Mouse (Mus musculus): ENCODE data around the gene Stoml2. TPM values are rescaled to one million over a fixed set of nuclear protein-coding genes. Genes with fewer than 3 reads are reported as not detected.

Stoml2 gene
- total and polyA plus RNA-seq, 3 experiments, result 97.3 to 114 (median 101) TPM

DNA sequence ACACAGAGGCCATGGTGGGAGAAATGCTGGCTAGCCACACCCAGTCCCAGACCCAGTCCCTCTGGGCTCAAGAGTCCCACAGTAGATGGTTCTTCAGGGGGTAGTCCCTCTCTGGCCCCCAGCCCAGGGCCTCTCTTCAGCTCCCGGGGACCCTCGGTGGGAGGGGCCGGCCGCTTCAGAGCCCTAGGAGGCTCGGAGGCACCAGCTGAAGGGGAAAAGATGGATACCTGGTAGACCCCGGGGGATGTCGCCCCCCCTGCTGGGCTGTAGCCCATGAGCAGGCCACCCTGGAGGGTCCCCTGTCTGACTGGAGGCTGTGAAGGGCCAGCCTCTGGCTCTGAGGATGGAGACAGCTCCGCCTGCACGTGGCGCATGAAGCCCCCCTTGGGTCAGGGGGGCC lies 4.8 kb upstream of the Stoml2 start:
- WGBS, result 86% methylated on average over 10 of the region's 10 CpGs

DNA sequence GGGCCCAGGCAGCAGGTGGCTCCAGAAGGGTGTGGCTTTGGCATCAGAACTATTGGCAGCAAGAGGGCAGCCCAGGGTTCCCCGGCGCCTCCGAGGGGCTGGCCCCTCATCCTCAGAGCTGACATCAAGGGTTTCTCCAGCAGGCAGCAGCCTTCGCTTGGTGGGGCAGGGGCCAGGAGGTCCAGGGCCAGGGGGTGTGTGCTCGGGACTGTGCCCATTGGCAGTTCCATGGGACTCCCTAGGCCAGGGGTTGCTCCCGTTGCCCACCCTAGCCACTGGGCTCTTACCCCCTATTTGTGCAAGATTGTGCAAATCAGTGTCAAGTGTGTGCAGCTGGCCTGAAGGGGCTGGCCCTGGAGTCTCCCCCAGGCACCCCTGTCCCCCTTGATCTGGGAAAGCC lies 4.3 kb upstream of the Stoml2 start:
- 83% methylated on average over 6 of the region's 6 CpGs for WGBS
- no peak overlapping the region for H3K4me3 ChIP-seq

More for the DNA sequence above, 4.8 kb upstream of the Stoml2 start:
- TF ChIP-seq EP300 (IDR thresholded peaks at IDR 0.05; ENCODE audit: insufficient read depth, low read depth, low read length) (no peak), CTCF (IDR thresholded peaks at IDR 0.05) (no peak), POLR2A (IDR thresholded peaks at IDR 0.05; ENCODE audit: insufficient read depth, low read depth, low read length) (no peak)
- Histone ChIP-seq H3K27me3 (ENCODE audit: control insufficient read depth, insufficient read depth, low read length) (no peaks in the 10 kb centered on the region), H3K9ac (ENCODE audit: low read depth, low read length) (no peak overlapping the region), H3K36me3 (ENCODE audit: control insufficient read depth, insufficient read depth, low read length) (no peaks in the 10 kb centered on the region), H3K79me2 (replicated peaks; ENCODE audit: control insufficient read depth, insufficient read depth, low read length) (no peaks in the 10 kb centered on the region; the same call in 1 of the 2 replicates), H3K4me3 (no peak overlapping the region), H3K27ac (no peak overlapping the region), H3K4me1 (ENCODE audit: control insufficient read depth, insufficient read depth, low read length) (peaks cover 11% of the 10 kb centered on the region)
- intact Hi-C loops (cut with DNase I), result no loop called here
- DNase-seq, result no peak

DNA sequence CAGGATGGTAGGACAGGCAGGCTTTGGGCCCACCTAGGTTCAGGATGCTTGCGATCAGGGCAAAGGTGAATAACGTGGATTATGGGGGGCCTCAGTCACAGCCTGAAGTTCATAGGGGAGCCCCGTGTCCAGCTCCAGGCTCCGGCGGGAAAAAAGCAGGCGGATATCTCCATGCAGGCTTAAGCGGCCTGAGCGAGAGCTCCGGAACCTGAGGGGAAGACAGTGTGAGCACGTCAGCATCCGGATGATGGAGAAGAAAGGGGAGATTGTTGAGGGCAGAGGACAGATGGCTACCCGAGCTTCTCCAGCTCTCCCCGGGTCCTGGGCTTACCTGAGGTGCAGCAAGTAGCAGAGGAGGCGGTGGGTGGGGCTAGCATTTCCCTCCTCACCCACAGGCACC lies 2.0 kb upstream of the Stoml2 start:
- H3K4me1 ChIP-seq (ENCODE audit: control insufficient read depth, insufficient read depth, low read length), result peaks cover 5% of the 10 kb centered on the region
- H3K27me3 ChIP-seq (ENCODE audit: control insufficient read depth, insufficient read depth, low read length), result no peaks in the 10 kb centered on the region
- H3K79me2 ChIP-seq (replicated peaks; ENCODE audit: control insufficient read depth, insufficient read depth, low read length), result no peaks in the 10 kb centered on the region; the same call in 1 of the 2 replicates
- H3K4me3 ChIP-seq, result no peak overlapping the region
- TF ChIP-seq CTCF (IDR thresholded peaks at IDR 0.05), result no peak
- TF ChIP-seq POLR2A (IDR thresholded peaks at IDR 0.05; ENCODE audit: insufficient read depth, low read depth, low read length), result no peak
- TF ChIP-seq EP300 (IDR thresholded peaks at IDR 0.05; ENCODE audit: insufficient read depth, low read depth, low read length), result no peak
- no peaks in the 10 kb centered on the region for H3K36me3 ChIP-seq (ENCODE audit: control insufficient read depth, insufficient read depth, low read length)
- DNase-seq, result no peak
- intact Hi-C loops (cut with DNase I), result no loop called here
- WGBS, result 83% methylated on average over 14 of the region's 14 CpGs
- H3K27ac ChIP-seq, result no peak overlapping the region
- H3K9ac ChIP-seq (ENCODE audit: low read depth, low read length), result no peak overlapping the region

More for the DNA sequence above, 4.3 kb upstream of the Stoml2 start:
- TF ChIP-seq CTCF (IDR thresholded peaks at IDR 0.05) (no peak), POLR2A (IDR thresholded peaks at IDR 0.05; ENCODE audit: insufficient read depth, low read depth, low read length) (no peak), EP300 (IDR thresholded peaks at IDR 0.05; ENCODE audit: insufficient read depth, low read depth, low read length) (no peak)
- no peak for DNase-seq
- Histone ChIP-seq H3K27ac (no peak overlapping the region), H3K27me3 (ENCODE audit: control insufficient read depth, insufficient read depth, low read length) (no peaks in the 10 kb centered on the region), H3K79me2 (replicated peaks; ENCODE audit: control insufficient read depth, insufficient read depth, low read length) (no peaks in the 10 kb centered on the region; the same call in 1 of the 2 replicates), H3K4me1 (ENCODE audit: control insufficient read depth, insufficient read depth, low read length) (peaks cover 11% of the 10 kb centered on the region), H3K36me3 (ENCODE audit: control insufficient read depth, insufficient read depth, low read length) (no peaks in the 10 kb centered on the region), H3K9ac (ENCODE audit: low read depth, low read length) (no peak overlapping the region)
- intact Hi-C loops (cut with DNase I), result no loop called here

- TF ChIP-seq POLR2A (IDR thresholded peaks at IDR 0.05; ENCODE audit: insufficient read depth, low read depth, low read length) (no peak), EP300 (IDR thresholded peaks at IDR 0.05; ENCODE audit: insufficient read depth, low read depth, low read length) (no peak)
- Histone ChIP-seq H3K9ac (ENCODE audit: low read depth, low read length) (no peak overlapping the region), H3K27ac (no peak overlapping the region), H3K79me2 (replicated peaks; ENCODE audit: control insufficient read depth, insufficient read depth, low read length) (no peaks in the 10 kb centered on the region; the same call in 1 of the 2 replicates), H3K36me3 (ENCODE audit: control insufficient read depth, insufficient read depth, low read length) (no peaks in the 10 kb centered on the region), H3K4me1 (ENCODE audit: control insufficient read depth, insufficient read depth, low read length) (peaks cover 4% of the 10 kb centered on the region), H3K27me3 (ENCODE audit: control insufficient read depth, insufficient read depth, low read length) (no peaks in the 10 kb centered on the region), H3K4me3 (no peak overlapping the region)
- DNase-seq, result no peak
- WGBS, result 100% methylated on average over 1 of the region's 1 CpGs
- intact Hi-C loops (cut with DNase I), result no loop called here
Measured at GRCm38 (mm10) chr4:43032501-43032900, 991 bp upstream of the Stoml2 start.

- H3K4me3 ChIP-seq, result peak overlapping the region; percentile 65
- no peaks in the 10 kb centered on the region for H3K27me3 ChIP-seq (ENCODE audit: control insufficient read depth, insufficient read depth, low read length)
- no peak for DNase-seq
- TF ChIP-seq EP300 (IDR thresholded peaks at IDR 0.05; ENCODE audit: insufficient read depth, low read depth, low read length) (no peak), POLR2A (IDR thresholded peaks at IDR 0.05; ENCODE audit: insufficient read depth, low read depth, low read length) (no peak), CTCF (IDR thresholded peaks at IDR 0.05) (no peak)
- peaks cover 4% of the 10 kb centered on the region for H3K4me1 ChIP-seq (ENCODE audit: control insufficient read depth, insufficient read depth, low read length)
- 2% methylated on average over 28 of the region's 28 CpGs for WGBS
- peak overlapping the region; percentile 81 for H3K9ac ChIP-seq (ENCODE audit: low read depth, low read length)
- H3K79me2 ChIP-seq (replicated peaks; ENCODE audit: control insufficient read depth, insufficient read depth, low read length), result no peaks in the 10 kb centered on the region; the same call in 1 of the 2 replicates
- intact Hi-C loops (cut with DNase I), result no loop called here
- H3K36me3 ChIP-seq (ENCODE audit: control insufficient read depth, insufficient read depth, low read length), result no peaks in the 10 kb centered on the region
- peak overlapping the region; percentile 91 for H3K27ac ChIP-seq
Measured at GRCm38 (mm10) chr4:43030780-43031230, 705 bp downstream of the Stoml2 start.

- 59% methylated on average over 9 of the region's 9 CpGs for WGBS
- intact Hi-C loops (cut with DNase I), result no loop called here
- no peaks in the 10 kb centered on the region; the same call in 1 of the 2 replicates for H3K79me2 ChIP-seq (replicated peaks; ENCODE audit: control insufficient read depth, insufficient read depth, low read length)
- peak overlapping the region; percentile 65 for H3K4me3 ChIP-seq
- H3K9ac ChIP-seq (ENCODE audit: low read depth, low read length), result peak overlapping the region; percentile 81
- H3K36me3 ChIP-seq (ENCODE audit: control insufficient read depth, insufficient read depth, low read length), result no peaks in the 10 kb centered on the region
- TF ChIP-seq EP300 (IDR thresholded peaks at IDR 0.05; ENCODE audit: insufficient read depth, low read depth, low read length), result no peak
- TF ChIP-seq POLR2A (IDR thresholded peaks at IDR 0.05; ENCODE audit: insufficient read depth, low read depth, low read length), result no peak
- no peak for TF ChIP-seq CTCF (IDR thresholded peaks at IDR 0.05)
- no peaks in the 10 kb centered on the region for H3K27me3 ChIP-seq (ENCODE audit: control insufficient read depth, insufficient read depth, low read length)
- no peak overlapping the region; the same call in 1 of the 2 replicates for H3K27ac ChIP-seq
- H3K4me1 ChIP-seq (ENCODE audit: control insufficient read depth, insufficient read depth, low read length), result peaks cover 4% of the 10 kb centered on the region
- DNase-seq, result no peak
Measured at GRCm38 (mm10) chr4:43030352-43030751, 1.2 kb downstream of the Stoml2 start.
